Mouse (Mus musculus): Measurements from ENCODE around the gene Zfp940.
"Not testable (repeated sequence)": the region's sequence is repeated elsewhere in the genome, so short reads cannot be mapped to it uniquely, and the experiment has no call there.

Gene Zfp940

GRCm38 (mm10) chr7:29853219-29853842 is at the start of gene Zfp940:
Gene Zfp940 (minus strand): TSS chr7:29853669.
- peak; percentile 89 for DNase-seq (ENCODE audit: low read depth, low spot score)

GRCm38 (mm10) chr7:29898351-29898750 is 44.9 kb upstream of the Zfp940 start:
- peak; percentile 7 for DNase-seq (ENCODE audit: low read depth, low spot score)

GRCm38 (mm10) chr7:29892756-29893155 is 39.3 kb upstream of the Zfp940 start:
- DNase-seq (ENCODE audit: low read depth, low spot score), result no peak

- DNase-seq (ENCODE audit: low read depth, low spot score), result no peak
Observed at GRCm38 (mm10) chr7:29890501-29890900, 37.0 kb upstream of the Zfp940 start.

GRCm38 (mm10) chr7:29880916-29881315 is 27.4 kb upstream of the Zfp940 start:
- DNase-seq (ENCODE audit: low read depth, low spot score), result no peak

GRCm38 (mm10) chr7:29880056-29880455 is 26.6 kb upstream of the Zfp940 start:
- DNase-seq (ENCODE audit: low read depth, low spot score), result no peak

- not testable (repeated sequence) for DNase-seq (ENCODE audit: low read depth, low spot score)
Observed at GRCm38 (mm10) chr7:29877561-29877960, 24.1 kb upstream of the Zfp940 start.

- no peak for DNase-seq (ENCODE audit: low read depth, low spot score)
Observed at GRCm38 (mm10) chr7:29874256-29874655, 20.8 kb upstream of the Zfp940 start.

GRCm38 (mm10) chr7:29861660-29862059 is 8.2 kb upstream of the Zfp940 start:
- DNase-seq (ENCODE audit: low read depth, low spot score), result peak; percentile 41

GRCm38 (mm10) chr7:29859532-29860517 is 6.4 kb upstream of the Zfp940 start, which contains the start of gene Zfp420:
Gene Zfp420 (plus strand): TSS chr7:29859979.
- DNase-seq (ENCODE audit: low read depth, low spot score), result peak; percentile 91

GRCm38 (mm10) chr7:29852831-29853218 is 644 bp downstream of the Zfp940 start:
- DNase-seq (ENCODE audit: low read depth, low spot score), result no peak

- no peak for DNase-seq (ENCODE audit: low read depth, low spot score)
Observed at GRCm38 (mm10) chr7:29844616-29845015, 8.9 kb downstream of the Zfp940 start.

GRCm38 (mm10) chr7:29842105-29842504 is 11.4 kb downstream of the Zfp940 start:
- DNase-seq (ENCODE audit: low read depth, low spot score), result no peak

GRCm38 (mm10) chr7:29839256-29839655 is 14.2 kb downstream of the Zfp940 start:
- DNase-seq (ENCODE audit: low read depth, low spot score), result no peak

GRCm38 (mm10) chr7:29836816-29837215 is 16.7 kb downstream of the Zfp940 start:
- DNase-seq (ENCODE audit: low read depth, low spot score), result no peak

GRCm38 (mm10) chr7:29829804-29830203 is 23.7 kb downstream of the Zfp940 start:
- DNase-seq (ENCODE audit: low read depth, low spot score), result no peak

GRCm38 (mm10) chr7:29828001-29828400 is 25.5 kb downstream of the Zfp940 start:
- DNase-seq (ENCODE audit: low read depth, low spot score), result no peak

GRCm38 (mm10) chr7:29818619-29819254 is 34.7 kb downstream of the Zfp940 start:
- peak; percentile 87 for DNase-seq (ENCODE audit: low read depth, low spot score)

- DNase-seq (ENCODE audit: low read depth, low spot score), result peak; percentile 92
Observed at GRCm38 (mm10) chr7:29815910-29816429, 37.5 kb downstream of the Zfp940 start, which contains the start of gene Zfp790. Gene Zfp790 (plus strand): TSS chr7:29816114.

- DNase-seq (ENCODE audit: low read depth, low spot score), result no peak
Observed at GRCm38 (mm10) chr7:29815061-29815784, 38.2 kb downstream of the Zfp940 start.

- no peak for DNase-seq (ENCODE audit: low read depth, low spot score)
Observed at GRCm38 (mm10) chr7:29814381-29814780, 39.1 kb downstream of the Zfp940 start.

Data from CD4-positive, CD25-positive, alpha-beta regulatory T cell, adult 2 months (primary cell).